Mouse (Mus musculus) adrenal gland, adult 2 months (tissue): Measurements from ENCODE around the gene 4933415A04Rik. TPM values are rescaled to one million over a fixed set of nuclear protein-coding genes. Genes with fewer than 3 reads are reported as not detected.

Experiments
- DNase-seq: peaks from one replicate; pipeline ENCODE4 v3.0.0; 2021
- polyA plus RNA-seq: library from polyadenylated mRNA; depleted of rRNA; stranded (reverse); fragments of >200 nt; gene quantifications from 2 replicates; pipeline ENCODE4 v1.2.3, GENCODE M21; 2012
- total RNA-seq, 2 experiments: library from RNA; stranded (reverse); gene quantifications; 2 replicates each; pipeline ENCODE4 v1.2.3; 2021

4933415A04Rik gene
- total and polyA plus RNA-seq, 3 experiments = 0.08 to 0.45 (median 0.32) TPM

- DNase-seq = no peak
Observed at GRCm38 (mm10) chr11:43575061-43575375, 11.8 kb upstream of the 4933415A04Rik start.

GRCm38 (mm10) chr11:43575376-43576151, 11.3 kb upstream of the 4933415A04Rik start:
- no peak for DNase-seq

GRCm38 (mm10) chr11:43577713-43578478, 8.9 kb upstream of the 4933415A04Rik start:
- DNase-seq = no peak

- no peak for DNase-seq
Observed at GRCm38 (mm10) chr11:43585211-43586005, 1.4 kb upstream of the 4933415A04Rik start.

GRCm38 (mm10) chr11:43589530-43590072, 2.8 kb downstream of the 4933415A04Rik start:
- DNase-seq = no peak

- DNase-seq = no peak
Observed at GRCm38 (mm10) chr11:43601440-43601839, 14.6 kb downstream of the 4933415A04Rik start, which contains the start of gene Fabp6. TSS of gene Fabp6 (minus strand) at chr11:43601540.

- DNase-seq = no peak
Observed at GRCm38 (mm10) chr11:43604207-43604606, 17.4 kb downstream of the 4933415A04Rik start.

GRCm38 (mm10) chr11:43604891-43605290, 18.1 kb downstream of the 4933415A04Rik start:
- no peak for DNase-seq

GRCm38 (mm10) chr11:43605859-43606258, 19.0 kb downstream of the 4933415A04Rik start:
- no peak for DNase-seq

GRCm38 (mm10) chr11:43608440-43608839, 21.6 kb downstream of the 4933415A04Rik start:
- DNase-seq = no peak

GRCm38 (mm10) chr11:43610006-43610661, 23.3 kb downstream of the 4933415A04Rik start:
- peak; percentile 31 for DNase-seq

- no peak for DNase-seq
Observed at GRCm38 (mm10) chr11:43610662-43611033, 23.8 kb downstream of the 4933415A04Rik start.

GRCm38 (mm10) chr11:43612834-43613488, 26.1 kb downstream of the 4933415A04Rik start:
- DNase-seq = peak; percentile 78

GRCm38 (mm10) chr11:43617924-43618323, 31.1 kb downstream of the 4933415A04Rik start:
- DNase-seq = no peak

- no peak for DNase-seq
Observed at GRCm38 (mm10) chr11:43618403-43618802, 31.6 kb downstream of the 4933415A04Rik start.

- no peak for DNase-seq
Observed at GRCm38 (mm10) chr11:43621769-43622168, 34.9 kb downstream of the 4933415A04Rik start.

GRCm38 (mm10) chr11:43624341-43624740, 37.5 kb downstream of the 4933415A04Rik start:
- no peak for DNase-seq

GRCm38 (mm10) chr11:43626300-43626926, 39.6 kb downstream of the 4933415A04Rik start:
- peak; percentile 77 for DNase-seq

- DNase-seq = peak; percentile 26
Observed at GRCm38 (mm10) chr11:43626927-43627645, 40.2 kb downstream of the 4933415A04Rik start.

GRCm38 (mm10) chr11:43631645-43632044, 44.8 kb downstream of the 4933415A04Rik start:
- no peak for DNase-seq
